Mouse (Mus musculus) lung, adult 2 months (tissue): ENCODE results near the gene Dnaja3. TPM values are rescaled to one million over a fixed set of nuclear protein-coding genes. Genes with fewer than 3 reads are reported as not detected.

Experiments used
- DNase-seq: peaks from one replicate; pipeline ENCODE4 v3.0.0; 2022
- H3K4me1 ChIP-seq: fragments of 200-500 bp; 2 replicates; pipeline ENCODE4 v1.6.1; 2011; ENCODE audit warnings: low read length; ENCODE audit not compliant: control insufficient read depth, insufficient read depth
- H3K4me3 ChIP-seq: fragments of 200-500 bp; replicated peaks from 2 replicates; pipeline ENCODE3; 2011; ENCODE audit warnings: low read depth, mild to moderate bottlenecking, control low read depth, low read length; ENCODE audit errors: extremely low read depth
- CTCF ChIP-seq: fragments of 200-500 bp; IDR thresholded peaks from 2 replicates; pipeline ENCODE4 v1.5.1; 2011; ENCODE audit warnings: mild to moderate bottlenecking, low read length, control low read depth; ENCODE audit not compliant: insufficient read depth
- POLR2A ChIP-seq: fragments of 200-500 bp; IDR thresholded peaks from 2 replicates; pipeline ENCODE4 v1.6.1; 2011; ENCODE audit warnings: low read depth, mild to moderate bottlenecking, control low read depth, low read length, borderline replicate concordance; ENCODE audit errors: extremely low read depth
- WGBS: fragments of 180-500 bp; shearing (Covaris S2); methylation state at CpG from one replicate; pipeline ENCODE4 v1.1.7; 2018; 5-methylcytosine and 5-hydroxymethylcytosine counted together
- polyA plus RNA-seq: library from polyadenylated mRNA; depleted of rRNA; stranded (reverse); fragments of >200 nt; gene quantifications from 2 replicates; pipeline ENCODE4 v1.2.3, GENCODE M21; 2012

The Dnaja3 gene
- polyA plus RNA-seq, 1 experiment, result 21.2 TPM

GRCm38 (mm10) chr16:4605514-4606131 lies 34.2 kb upstream of the Dnaja3 start:
- DNase-seq, result no peak
- H3K4me1 ChIP-seq, result peaks cover 48% of the 10 kb centered on the region
- WGBS, result 66% methylated on average over 13 of the region's 13 CpGs
- TF ChIP-seq CTCF, result no peak
- TF ChIP-seq POLR2A, result no peak
- H3K4me3 ChIP-seq, result no peak overlapping the region

DNA sequence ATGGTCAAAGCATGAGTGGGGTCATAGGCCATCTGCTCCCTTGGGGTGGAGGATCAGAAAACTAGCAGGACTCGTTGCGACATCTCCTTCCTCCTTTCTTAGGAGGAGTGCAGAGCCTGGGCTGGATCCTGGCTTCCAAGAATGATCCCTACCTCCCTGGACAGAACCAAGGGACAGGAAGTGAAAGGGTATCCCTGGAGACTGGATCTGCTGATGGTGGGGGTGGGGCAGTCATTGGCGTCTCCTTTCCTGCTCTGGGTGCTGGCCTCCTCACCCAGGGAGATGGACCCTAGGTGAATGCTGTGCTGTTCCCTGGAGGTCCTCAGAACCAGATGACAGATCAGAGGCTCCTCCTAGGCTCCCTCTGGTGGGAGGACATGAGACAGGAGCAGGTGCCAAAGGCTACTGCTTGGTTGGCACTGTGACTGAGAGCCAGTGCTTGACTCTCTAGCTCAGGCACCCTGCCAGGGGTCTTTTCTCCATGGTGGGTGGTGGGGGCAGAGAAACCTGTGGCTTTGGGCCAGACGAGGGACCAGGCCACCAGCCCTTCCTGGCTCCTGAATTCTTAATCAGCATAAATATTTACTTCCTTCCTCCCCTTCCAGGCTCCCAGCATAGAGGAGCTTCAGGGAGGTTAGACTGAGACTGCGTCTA lies 33.2 kb upstream of the Dnaja3 start:
- no peak overlapping the region for H3K4me3 ChIP-seq
- DNase-seq, result peak; percentile 70
- TF ChIP-seq POLR2A, result no peak
- TF ChIP-seq CTCF, result peak; percentile 70
- H3K4me1 ChIP-seq, result peaks cover 46% of the 10 kb centered on the region
- WGBS, result 9% methylated on average over 5 of the region's 5 CpGs

DNA sequence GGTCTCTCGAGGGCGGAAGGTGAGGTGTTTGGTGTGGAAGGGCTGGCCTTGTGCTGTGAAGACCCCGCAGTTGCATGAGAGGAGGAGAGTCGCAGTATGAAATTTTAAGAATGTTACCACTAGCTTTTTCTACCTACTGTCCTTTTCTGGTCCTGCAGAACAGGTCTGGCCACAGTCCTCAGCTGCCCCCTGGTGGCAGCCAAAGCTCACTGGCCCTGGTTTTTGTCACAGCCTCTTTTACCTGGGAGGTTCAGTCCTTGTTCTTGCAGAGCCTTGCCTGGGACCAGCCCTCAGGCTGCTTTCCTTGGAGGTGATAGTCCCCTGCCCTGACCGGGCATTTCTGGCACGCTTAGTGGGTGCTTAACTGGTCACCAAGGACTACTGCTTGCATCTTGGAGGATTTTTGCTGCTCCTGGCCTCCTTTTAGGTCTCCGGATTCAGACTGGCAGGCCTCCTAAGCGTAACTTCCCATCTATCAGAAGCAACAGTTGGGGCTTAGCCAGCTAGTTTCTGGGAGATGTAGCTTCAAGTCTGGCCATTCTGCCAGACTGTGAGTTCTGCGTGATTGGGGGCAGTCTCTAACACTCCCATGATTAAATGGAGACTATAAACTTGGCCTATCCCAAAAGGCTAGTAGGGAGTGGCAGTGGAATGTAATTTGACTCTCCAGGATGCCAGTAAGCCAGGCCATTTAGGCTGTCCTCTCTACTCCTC lies 31.8 kb upstream of the Dnaja3 start:
- peaks cover 38% of the 10 kb centered on the region for H3K4me1 ChIP-seq
- WGBS, result 42% methylated on average over 9 of the region's 9 CpGs
- H3K4me3 ChIP-seq, result no peak overlapping the region
- TF ChIP-seq POLR2A (no peak), CTCF (peak; percentile 93)
- DNase-seq, result peak; percentile 79

GRCm38 (mm10) chr16:4608532-4609059 lies 31.2 kb upstream of the Dnaja3 start:
- Histone ChIP-seq H3K4me1 (peaks cover 33% of the 10 kb centered on the region), H3K4me3 (no peak overlapping the region)
- WGBS, result 66% methylated on average over 19 of the region's 19 CpGs
- TF ChIP-seq POLR2A, result no peak
- TF ChIP-seq CTCF, result no peak
- DNase-seq, result no peak

DNA sequence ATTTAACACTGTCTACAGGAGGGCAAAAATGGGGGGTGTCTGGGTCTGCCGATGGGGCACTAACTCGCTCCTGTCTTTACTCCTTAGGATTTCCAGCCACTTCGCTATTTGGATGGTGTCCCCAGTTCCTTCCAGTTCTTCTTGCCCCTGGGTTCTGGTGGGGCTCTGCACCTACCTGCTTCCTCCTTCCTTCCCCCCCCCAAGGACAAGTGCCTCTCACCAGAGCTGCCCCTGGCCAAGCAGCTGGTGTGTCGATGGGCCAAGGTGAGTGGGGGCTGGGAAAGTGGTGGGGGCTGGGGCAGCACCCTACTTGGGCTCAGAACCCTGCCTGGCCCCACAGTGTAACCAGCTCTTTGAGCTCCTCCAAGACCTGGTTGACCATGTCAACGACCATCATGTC lies 28.6 kb upstream of the Dnaja3 start:
- Histone ChIP-seq H3K4me3 (no peak overlapping the region), H3K4me1 (peaks cover 14% of the 10 kb centered on the region)
- no peak for TF ChIP-seq POLR2A
- no peak for TF ChIP-seq CTCF
- WGBS, result 85% methylated on average over 5 of the region's 5 CpGs
- no peak for DNase-seq

DNA sequence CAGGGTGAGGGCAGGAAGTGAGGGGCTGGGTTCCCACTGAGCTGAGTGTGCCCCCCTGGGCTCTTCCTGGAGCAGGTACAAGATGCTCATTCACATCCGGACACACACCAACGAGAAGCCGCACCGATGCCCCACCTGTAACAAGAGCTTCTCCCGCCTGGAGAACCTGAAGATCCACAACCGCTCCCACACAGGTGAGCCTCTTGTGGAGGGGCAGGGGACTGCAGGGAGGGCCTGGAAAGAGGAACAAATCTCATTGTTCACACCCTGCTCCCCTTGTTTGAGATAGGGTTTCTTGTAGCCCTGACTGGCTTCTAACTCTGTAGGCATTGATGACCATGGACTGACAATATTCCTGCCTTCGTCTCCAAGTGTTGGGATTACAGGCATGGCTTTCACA lies 28.1 kb upstream of the Dnaja3 start:
- no peak for DNase-seq
- Histone ChIP-seq H3K4me1 (peaks cover 9% of the 10 kb centered on the region), H3K4me3 (no peak overlapping the region)
- no peak for TF ChIP-seq POLR2A
- no peak for TF ChIP-seq CTCF
- WGBS, result 81% methylated on average over 7 of the region's 7 CpGs

- no peak for TF ChIP-seq CTCF
- no peak for TF ChIP-seq POLR2A
- 91% methylated on average over 9 of the region's 9 CpGs for WGBS
- DNase-seq, result no peak
- H3K4me3 ChIP-seq, result no peak overlapping the region
- no peaks in the 10 kb centered on the region for H3K4me1 ChIP-seq
These were observed 26.1 kb upstream of the Dnaja3 start for GRCm38 (mm10) chr16:4613736-4614135.

GRCm38 (mm10) chr16:4614639-4615038 lies 25.1 kb upstream of the Dnaja3 start:
- Histone ChIP-seq H3K4me3 (no peak overlapping the region), H3K4me1 (no peaks in the 10 kb centered on the region)
- TF ChIP-seq POLR2A (no peak), CTCF (no peak)
- DNase-seq, result no peak
- 86% methylated on average over 3 of the region's 3 CpGs for WGBS

DNA sequence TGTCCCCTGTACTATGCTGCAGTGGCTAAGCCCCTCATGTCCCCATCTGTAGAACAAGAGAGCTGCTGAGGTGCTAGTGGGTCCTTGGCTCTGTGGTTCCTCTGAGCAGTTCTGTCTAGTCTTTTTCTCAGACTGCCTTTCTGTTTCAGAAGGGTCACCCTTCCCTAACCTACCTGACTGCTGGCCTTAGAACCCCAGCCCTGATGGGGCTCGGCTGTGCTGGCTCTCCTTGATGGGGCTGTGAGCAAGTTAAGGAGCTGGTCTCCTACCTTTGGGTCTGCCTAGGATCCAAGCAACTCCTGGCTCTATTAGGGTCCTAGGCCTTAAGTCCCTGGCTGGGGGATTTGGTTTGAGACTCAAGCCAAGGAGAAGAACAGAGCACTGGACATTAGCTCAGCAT lies 24.5 kb upstream of the Dnaja3 start:
- WGBS, result 91% methylated on average over 1 of the region's 1 CpGs
- no peak for DNase-seq
- Histone ChIP-seq H3K4me3 (no peak overlapping the region), H3K4me1 (0 out of 2 replicates have a peak, but pooled peaks cover 3% of the 10 kb centered on the region)
- no peak for TF ChIP-seq POLR2A
- TF ChIP-seq CTCF, result no peak

DNA sequence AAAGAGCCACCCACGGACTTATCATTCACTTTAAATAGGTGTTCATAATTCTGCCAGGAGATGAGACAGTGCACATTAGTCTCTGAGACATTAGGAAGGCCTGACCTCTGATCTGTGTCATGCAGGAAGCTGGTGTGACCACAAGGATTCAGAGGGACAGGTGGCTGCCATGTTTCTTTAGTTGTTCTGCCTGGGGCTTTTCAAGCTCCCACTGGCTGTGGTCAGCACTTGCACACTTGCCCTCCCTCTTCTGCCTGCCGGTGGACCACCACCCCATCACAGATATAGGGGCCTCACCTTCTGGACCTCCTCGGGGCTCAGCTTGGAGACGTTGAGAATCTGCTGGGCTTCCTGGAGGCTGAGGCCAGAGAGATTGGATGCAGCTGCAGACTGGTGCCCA lies 23.0 kb upstream of the Dnaja3 start:
- 0 out of 2 replicates have a peak, but pooled peaks cover 3% of the 10 kb centered on the region for H3K4me1 ChIP-seq
- no peak for DNase-seq
- no peak for TF ChIP-seq CTCF
- no peak for TF ChIP-seq POLR2A
- WGBS, result 82% methylated on average over 4 of the region's 4 CpGs
- no peak overlapping the region for H3K4me3 ChIP-seq
